In genomic region chr6:128364721-128365120, GRCm38 (mm10) we compare ENCODE assay signal across 19 mouse cellular contexts. TPM values are rescaled to one million over a fixed set of nuclear protein-coding genes. Genes with fewer than 3 reads are reported as not detected.
DNase-seq lines count a peak whose midpoint lies in the region; ATAC-seq and TF ChIP-seq lines count a peak whose summit lies in the region.
"Had no signal": no experiment of that assay in that cellular context is flagged by ENCODE, and none has a peak within 500 bp of the region (broad histone marks: within the 10 kb centered on the region; RNA-seq: fewer than 3 reads in every experiment).

No protein-coding gene starts in this region.

- whole genome bisulfite sequencing in forebrain, embryonic 13.5 days = 82% methylated on average over 6 of the region's 6 CpGs
- 81% methylated on average over 6 of the region's 6 CpGs for WGBS in forebrain, embryonic 15.5 days
- WGBS in limb, embryonic 13.5 days = 85% methylated on average over 6 of the region's 6 CpGs

- TF ChIP-seq EP300 in CH12.LX (IDR thresholded peaks at IDR 0.05; ENCODE audit: low read length) = no peak

- no peak for TF ChIP-seq RAD21 in CH12.LX (IDR thresholded peaks at IDR 0.05; ENCODE audit: low read depth, low read length)

- intact Hi-C loops in left cerebral cortex, postnatal 14 days (cut with DNase I) = loop anchor here (5.0 kb wide), 2 partner anchors 48 to 113 kb away; no protein-coding TSS in a partner anchor
- intact Hi-C loops in heart, postnatal 10 days (cut with DNase I) = no loop called here

- H3K4me1 ChIP-seq in forebrain, embryonic 13.5 days = peaks cover 49% of the 10 kb centered on the region
- peaks cover 32% of the 10 kb centered on the region for H3K4me1 ChIP-seq in forebrain, embryonic 15.5 days
- peaks cover 43% of the 10 kb centered on the region for H3K4me1 ChIP-seq in megakaryocyte, embryonic 14.5 days
- peaks cover 13 to 50% of the 10 kb centered on the region in 2 experiments for H3K4me1 ChIP-seq in CH12.LX (ENCODE audit: control insufficient read depth in 1 of 2, insufficient read depth in 2 of 2)
- H3K4me1 ChIP-seq in limb, embryonic 13.5 days = peaks cover 39% of the 10 kb centered on the region

- H3K9me3 ChIP-seq in forebrain, embryonic 13.5 days (replicated peaks) = no peaks in the 10 kb centered on the region
- H3K9me3 ChIP-seq in forebrain, embryonic 15.5 days = no peaks in the 10 kb centered on the region
- no peaks in the 10 kb centered on the region for H3K9me3 ChIP-seq in megakaryocyte, embryonic 14.5 days
- no peaks in the 10 kb centered on the region for H3K9me3 ChIP-seq in CH12.LX (replicated peaks; ENCODE audit: low read length)
- no peaks in the 10 kb centered on the region for H3K9me3 ChIP-seq in limb, embryonic 13.5 days
- H3K9me3 ChIP-seq: embryonic facial prominence, embryonic 15.5 days had no signal

- dilution Hi-C loops in CH12.LX (cut with MboI; ENCODE audit: extremely low pct_ligation_motif_present, extremely low pct_unique_long_range_greater_than_20kb, low sequenced_read_pairs) = no loop called here

- H3K27me3 ChIP-seq in forebrain, embryonic 13.5 days = no peaks in the 10 kb centered on the region
- H3K27me3 ChIP-seq in forebrain, embryonic 15.5 days = no peaks in the 10 kb centered on the region
- H3K27me3 ChIP-seq in megakaryocyte, embryonic 14.5 days (replicated peaks) = no peaks in the 10 kb centered on the region
- no peaks in the 10 kb centered on the region for H3K27me3 ChIP-seq in CH12.LX (replicated peaks)
- no peaks in the 10 kb centered on the region for H3K27me3 ChIP-seq in limb, embryonic 13.5 days
- H3K27me3 ChIP-seq: embryonic facial prominence, embryonic 15.5 days had no signal

- 0 out of 2 replicates have a peak overlapping the region, but pooled peaks have one; percentile 1 for H3K4me3 ChIP-seq in forebrain, embryonic 13.5 days
- no peak overlapping the region for H3K4me3 ChIP-seq in forebrain, embryonic 15.5 days
- H3K4me3 ChIP-seq in megakaryocyte, embryonic 14.5 days (replicated peaks) = peak overlapping the region; percentile 42
- no peak overlapping the region for H3K4me3 ChIP-seq in CH12.LX (replicated peaks in 1 of 3; ENCODE audit: low read depth in 2 of 3, low read length in 2 of 3, poor library complexity in 1 of 3)
- no peak overlapping the region for H3K4me3 ChIP-seq in limb, embryonic 13.5 days
- H3K4me3 ChIP-seq: embryonic facial prominence, embryonic 15.5 days; left cerebral cortex, adult 2 months had no signal

- ATAC-seq in forebrain, embryonic 13.5 days = no peak
- no peak for ATAC-seq in forebrain, embryonic 15.5 days (replicated peaks)
- no peak for ATAC-seq in megakaryocyte, adult 5-6 weeks (ENCODE audit: poor library complexity, severe bottlenecking)
- ATAC-seq in limb, embryonic 13.5 days (ENCODE audit: low FRiP score, low read depth) = no peak
- ATAC-seq: intestine, postnatal 0 days had no signal

- peak overlapping the region; percentile 91 for H3K4me2 ChIP-seq in forebrain, embryonic 13.5 days
- no peak overlapping the region for H3K4me2 ChIP-seq in forebrain, embryonic 15.5 days (replicated peaks)
- H3K4me2 ChIP-seq in CH12.LX (ENCODE audit: insufficient read depth, low read depth, poor library complexity, severe bottlenecking) = peak overlapping the region; percentile 68
- peak overlapping the region; percentile 25; the same call in 1 of the 2 replicates for H3K4me2 ChIP-seq in limb, embryonic 13.5 days (replicated peaks)
- H3K4me2 ChIP-seq: embryonic facial prominence, embryonic 15.5 days had no signal

- no peak overlapping the region; the same call in 1 of the 2 replicates for H3K9ac ChIP-seq in forebrain, embryonic 13.5 days
- H3K9ac ChIP-seq in forebrain, embryonic 15.5 days (replicated peaks) = no peak overlapping the region
- peak overlapping the region; percentile 2; the same call in 1 of the 2 replicates for H3K9ac ChIP-seq in CH12.LX (ENCODE audit: insufficient read depth, low read depth)
- no peak overlapping the region for H3K9ac ChIP-seq in limb, embryonic 13.5 days
- H3K9ac ChIP-seq: embryonic facial prominence, embryonic 15.5 days; liver, embryonic 14.5 days had no signal

- no peak for TF ChIP-seq CTCF in CH12.LX (conservative IDR thresholded peaks at IDR 0.05 in 1 of 2, IDR thresholded peaks at IDR 0.05 in 1 of 2; ENCODE audit: low read depth in 2 of 2, low read length in 2 of 2)

- no peak for TF ChIP-seq POLR2A in CH12.LX (IDR thresholded peaks at IDR 0.05; ENCODE audit: low read depth, low read length)

- no peak for DNase-seq in CH12.LX (ENCODE audit: extremely low read depth)
- DNase-seq in left cerebral cortex, postnatal 14 days (ENCODE audit: low spot score in 2 of 2) = no peak
- DNase-seq in heart, postnatal 10 days = no peak
- DNase-seq: adrenal gland, postnatal 10 days; cerebellum, postnatal 14 days had no signal

- H3K36me3 ChIP-seq in forebrain, embryonic 13.5 days (ENCODE audit: poor library complexity, severe bottlenecking) = peaks cover 41% of the 10 kb centered on the region
- H3K36me3 ChIP-seq in forebrain, embryonic 15.5 days = peaks cover 9% of the 10 kb centered on the region
- peaks cover 49% of the 10 kb centered on the region for H3K36me3 ChIP-seq in megakaryocyte, embryonic 14.5 days (replicated peaks; ENCODE audit: low read length)
- H3K36me3 ChIP-seq in CH12.LX (replicated peaks in 1 of 2; ENCODE audit: control insufficient read depth in 1 of 2, insufficient read depth in 1 of 2, low read length in 1 of 2) = peaks cover 32 to 59% of the 10 kb centered on the region in 2 experiments
- H3K36me3 ChIP-seq in limb, embryonic 13.5 days = peaks cover 42% of the 10 kb centered on the region

- peaks cover 46% of the 10 kb centered on the region for H3K79me2 ChIP-seq in CH12.LX (replicated peaks; ENCODE audit: control insufficient read depth, extremely low read depth, insufficient read depth, poor library complexity, severe bottlenecking)

- no peak overlapping the region for H3K27ac ChIP-seq in forebrain, embryonic 13.5 days
- no peak overlapping the region for H3K27ac ChIP-seq in forebrain, embryonic 15.5 days (replicated peaks)
- no peak overlapping the region for H3K27ac ChIP-seq in CH12.LX (ENCODE audit: insufficient read depth, low read depth)
- no peak overlapping the region for H3K27ac ChIP-seq in limb, embryonic 13.5 days
- H3K27ac ChIP-seq: embryonic facial prominence, embryonic 15.5 days; left cerebral cortex, adult 2 months; liver, embryonic 14.5 days had no signal

- in situ Hi-C loops in CH12.LX (cut with MboI; ENCODE audit: low pct_ligation_motif_present, low pct_unique_long_range_greater_than_20kb, low sequenced_read_pairs) = loop anchor here (5.0 kb wide), 1 partner anchor 48 kb away; no protein-coding TSS in a partner anchor

RNA-seq across cellular contexts. Expression of gene Foxm1, which starts 2.0 kb away (rescaled TPM):
- 42.5 and 44.0 TPM in 2 replicates for polyA plus RNA-seq in forebrain, embryonic 13.5 days (2015; fragmentation: Nextera tagmentation; extraction: Ambion mirVana)
- polyA plus RNA-seq in forebrain, embryonic 15.5 days (2015; fragmentation: Nextera tagmentation; extraction: Ambion mirVana) = 21.0 and 25.2 TPM in 2 replicates
- 14.7 and 19.2 TPM in 2 replicates for polyA plus RNA-seq in megakaryocyte, embryonic 14.5 days (2012; ENCODE audit: insufficient read depth, low replicate concordance)
- 69.8 and 76.1 TPM in 2 replicates for total RNA-seq in megakaryocyte, adult 5-6 weeks (2015)
- total RNA-seq in megakaryocyte, adult 5-6 weeks (2017) = 26.2 and 41.8 TPM in 2 replicates
- 14.3 and 16.8 TPM in 2 replicates for total RNA-seq in CH12.LX (2012; rRNA removed)
- 5.8 and 6.0 TPM in 2 replicates for total RNA-seq in CH12.LX (2014; rRNA removed)
- polyA plus RNA-seq in CH12.LX (2012; ENCODE audit: insufficient read length, low read depth) = 32.5 and 41.0 TPM in 2 replicates
- 29.3 and 32.8 TPM in 2 replicates for polyA plus RNA-seq in limb, embryonic 13.5 days (2015; fragmentation: Nextera tagmentation; extraction: Ambion mirVana)
- 1 to 10 TPM; 2.0 to 2.1 TPM for total RNA-seq in left cerebral cortex, postnatal 14 days (2021)
- 10 to 100 TPM; 10.4 to 14.1 TPM for total RNA-seq in heart, postnatal 10 days (2021)

RNA-seq across cellular contexts. Expression of gene Rhno1, which starts 2.0 kb away (rescaled TPM):
- 180 TPM in 2 replicates for polyA plus RNA-seq in forebrain, embryonic 13.5 days (2015; fragmentation: Nextera tagmentation; extraction: Ambion mirVana)
- polyA plus RNA-seq in forebrain, embryonic 15.5 days (2015; fragmentation: Nextera tagmentation; extraction: Ambion mirVana) = 135 and 140 TPM in 2 replicates
- polyA plus RNA-seq in megakaryocyte, embryonic 14.5 days (2012; ENCODE audit: insufficient read depth, low replicate concordance) = 24.9 and 30.5 TPM in 2 replicates
- 45.7 and 53.9 TPM in 2 replicates for total RNA-seq in megakaryocyte, adult 5-6 weeks (2015)
- total RNA-seq in megakaryocyte, adult 5-6 weeks (2017) = 35.4 and 41.1 TPM in 2 replicates
- total RNA-seq in CH12.LX (2012; rRNA removed) (28.7 and 34.9 TPM in 2 replicates), CH12.LX (2014; rRNA removed) (18.5 and 19.3 TPM in 2 replicates)
- polyA plus RNA-seq in CH12.LX (2012; ENCODE audit: insufficient read length, low read depth) = 53.4 and 60.0 TPM in 2 replicates
- 157 and 161 TPM in 2 replicates for polyA plus RNA-seq in limb, embryonic 13.5 days (2015; fragmentation: Nextera tagmentation; extraction: Ambion mirVana)
- total RNA-seq in left cerebral cortex, postnatal 14 days (2021) = 10 to 100 TPM; 16.3 to 18.2 TPM
- 10 to 100 TPM; 14.7 to 15.3 TPM for total RNA-seq in heart, postnatal 10 days (2021)

RNA-seq across cellular contexts. Expression of gene Tulp3, which starts 9.1 kb away (rescaled TPM):
- 15.9 and 17.5 TPM in 2 replicates for polyA plus RNA-seq in forebrain, embryonic 13.5 days (2015; fragmentation: Nextera tagmentation; extraction: Ambion mirVana)
- polyA plus RNA-seq in forebrain, embryonic 15.5 days (2015; fragmentation: Nextera tagmentation; extraction: Ambion mirVana) = 15.1 and 15.4 TPM in 2 replicates
- 2.8 TPM in 1 of 2 replicates, not detected in the other for polyA plus RNA-seq in megakaryocyte, embryonic 14.5 days (2012; ENCODE audit: insufficient read depth, low replicate concordance)
- 2.6 and 3.3 TPM in 2 replicates for total RNA-seq in megakaryocyte, adult 5-6 weeks (2015)
- total RNA-seq in megakaryocyte, adult 5-6 weeks (2017) = 1.4 and 2.4 TPM in 2 replicates
- total RNA-seq in CH12.LX (2012; rRNA removed) = 4.9 and 5.5 TPM in 2 replicates
- 3.7 and 5.6 TPM in 2 replicates for total RNA-seq in CH12.LX (2014; rRNA removed)
- 11.5 and 13.1 TPM in 2 replicates for polyA plus RNA-seq in CH12.LX (2012; ENCODE audit: insufficient read length, low read depth)
- polyA plus RNA-seq in limb, embryonic 13.5 days (2015; fragmentation: Nextera tagmentation; extraction: Ambion mirVana) = 24.0 and 26.3 TPM in 2 replicates
- total RNA-seq in left cerebral cortex, postnatal 14 days (2021) = 10 to 100 TPM; 17.6 to 18.4 TPM
- 1 to 10 TPM; 8.7 to 8.9 TPM for total RNA-seq in heart, postnatal 10 days (2021)

RNA-seq across cellular contexts. Expression of gene Tex52, which starts 10.5 kb away (rescaled TPM):
- polyA plus RNA-seq in forebrain, embryonic 13.5 days (2015; fragmentation: Nextera tagmentation; extraction: Ambion mirVana) = 1.0 and 1.2 TPM in 2 replicates
- 0.43 and 0.51 TPM in 2 replicates for polyA plus RNA-seq in forebrain, embryonic 15.5 days (2015; fragmentation: Nextera tagmentation; extraction: Ambion mirVana)
- polyA plus RNA-seq in megakaryocyte, embryonic 14.5 days (2012; ENCODE audit: insufficient read depth, low replicate concordance) = 0.18 TPM in 1 of 2 replicates, not detected in the other
- 0.09 and 0.18 TPM in 2 replicates for total RNA-seq in megakaryocyte, adult 5-6 weeks (2015)
- total RNA-seq in megakaryocyte, adult 5-6 weeks (2017) = not detected in 2 replicates
- total RNA-seq in CH12.LX (2012; rRNA removed) (0.13 TPM in 1 of 2 replicates, not detected in the other), CH12.LX (2014; rRNA removed) (not detected in 2 replicates)
- polyA plus RNA-seq in CH12.LX (2012; ENCODE audit: insufficient read length, low read depth) = not detected in 2 replicates
- polyA plus RNA-seq in limb, embryonic 13.5 days (2015; fragmentation: Nextera tagmentation; extraction: Ambion mirVana) = 0.34 and 0.49 TPM in 2 replicates
- under 1 TPM in 1 of 2 experiments, not detected in 1; 0.63 TPM for total RNA-seq in left cerebral cortex, postnatal 14 days (2021)
- not detected for total RNA-seq in heart, postnatal 10 days (2021)
- total RNA-seq: adrenal gland, postnatal 10 days; gastrocnemius, adult 18-20 months; heart, adult 8-10 months; hematopoietic stem cell, adult 5-6 weeks had no signal
- polyA plus RNA-seq: intestine, postnatal 0 days; urinary bladder, adult 2 months had no signal

RNA-seq across cellular contexts. Expression of gene Gm44596, which starts 10.6 kb away (rescaled TPM):
- polyA plus RNA-seq in forebrain, embryonic 13.5 days (2015; fragmentation: Nextera tagmentation; extraction: Ambion mirVana) = not detected in 2 replicates
- not detected in 2 replicates for polyA plus RNA-seq in forebrain, embryonic 15.5 days (2015; fragmentation: Nextera tagmentation; extraction: Ambion mirVana)
- polyA plus RNA-seq in megakaryocyte, embryonic 14.5 days (2012; ENCODE audit: insufficient read depth, low replicate concordance) = not detected in 2 replicates
- not detected in 2 replicates for total RNA-seq in megakaryocyte, adult 5-6 weeks (2015)
- total RNA-seq in megakaryocyte, adult 5-6 weeks (2017) = not detected in 2 replicates
- total RNA-seq in CH12.LX (2012; rRNA removed) = not detected in 2 replicates
- not detected in 2 replicates for total RNA-seq in CH12.LX (2014; rRNA removed)
- polyA plus RNA-seq in CH12.LX (2012; ENCODE audit: insufficient read length, low read depth) = not detected in 2 replicates
- not detected in 2 replicates for polyA plus RNA-seq in limb, embryonic 13.5 days (2015; fragmentation: Nextera tagmentation; extraction: Ambion mirVana)
- not detected for total RNA-seq in left cerebral cortex, postnatal 14 days (2021)
- not detected for total RNA-seq in heart, postnatal 10 days (2021)
- total RNA-seq: adrenal gland, postnatal 10 days; gastrocnemius, adult 18-20 months; heart, adult 8-10 months; hematopoietic stem cell, adult 5-6 weeks; left cerebral cortex, adult 2 months had no signal
- polyA plus RNA-seq: embryonic facial prominence, embryonic 15.5 days; intestine, postnatal 0 days; large intestine, adult 2 months; liver, embryonic 14.5 days; urinary bladder, adult 2 months had no signal

Comparison
In these comparisons a context has a peak if more than half of its experiments do, and no peak if none do; other contexts are left out.
1. H3K4me3 ChIP-seq: peak in forebrain, embryonic 13.5 days (single experiment) and megakaryocyte, embryonic 14.5 days (single experiment); none in forebrain, embryonic 15.5 days (single experiment), CH12.LX (0 of 3) and limb, embryonic 13.5 days (single experiment).